Mouse (Mus musculus): Measurements from ENCODE around the gene Ryr2.

DNA sequence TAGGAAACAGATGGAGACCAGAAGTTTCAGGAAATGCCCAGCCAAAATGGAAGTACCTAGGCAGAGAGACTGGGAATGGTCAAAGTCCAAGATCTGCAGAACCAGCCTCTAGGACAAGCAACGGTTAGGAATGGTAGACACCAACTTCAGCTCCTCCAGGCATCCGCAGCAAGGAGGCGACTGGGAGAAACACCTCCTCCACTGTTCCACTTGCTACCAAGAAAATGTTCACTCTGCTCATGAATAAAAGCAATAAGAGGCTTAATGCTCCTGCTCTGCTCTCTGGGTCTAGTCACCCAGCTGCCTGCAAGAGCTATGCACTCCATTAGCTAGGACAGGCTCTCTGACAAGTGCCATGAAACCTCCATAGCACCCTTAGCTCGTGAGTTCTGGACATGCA is 26.2 kb downstream of the Ryr2 start:
- TF ChIP-seq CTCF (IDR thresholded peaks at IDR 0.05; ENCODE audit: low read depth, low read length) (no peak), POLR2A (IDR thresholded peaks at IDR 0.05; ENCODE audit: extremely low read depth, insufficient read depth, low read length) (no peak)
